Mouse (Mus musculus) C2C12 (cell line): ENCODE measurements around the gene Hoxd13.

Experiments used
- CEBPB ChIP-seq: IDR thresholded peaks from one replicate; pipeline ENCODE4 v1.6.1; 2011; ENCODE audit warnings: low read depth, mild to moderate bottlenecking, control low read depth, moderate library complexity
- CTCF ChIP-seq: IDR thresholded peaks from one replicate; pipeline ENCODE4 v1.5.1; 2011; ENCODE audit not compliant: control insufficient read depth, insufficient read depth, insufficient read length
- FOSL1 ChIP-seq: IDR thresholded peaks from one replicate; pipeline ENCODE4 v1.8.0; 2011; ENCODE audit warnings: mild to moderate bottlenecking, low read length; ENCODE audit not compliant: poor library complexity, insufficient read depth, severe bottlenecking
- MAX ChIP-seq: IDR thresholded peaks from one replicate; pipeline ENCODE4 v1.6.1; 2011; ENCODE audit warnings: mild to moderate bottlenecking, control low read depth
- MYOD1 ChIP-seq: IDR thresholded peaks from one replicate; pipeline ENCODE4 v1.6.1; 2011; ENCODE audit warnings: low read depth; ENCODE audit not compliant: control insufficient read depth, insufficient read length
- MYOG ChIP-seq: IDR thresholded peaks from one replicate; pipeline ENCODE4 v1.6.1; 2011; ENCODE audit not compliant: control insufficient read depth, insufficient read length; ENCODE audit errors: extremely low read depth
- USF1 ChIP-seq: IDR thresholded peaks from one replicate; pipeline ENCODE4 v1.6.1; 2011; ENCODE audit warnings: low read depth, mild to moderate bottlenecking, control low read depth, moderate library complexity

GRCm38 (mm10) chr2:74686988-74687697, 19.0 kb downstream of the Hoxd13 start:
- TF ChIP-seq CTCF (no peak), MYOG (no peak), USF1 (no peak), MAX (no peak), MYOD1 (no peak), FOSL1 (no peak), CEBPB (no peak)
